Mouse (Mus musculus) cerebellum, adult 9-11 months (tissue): ENCODE results near the gene Usp54.
"Not testable (repeated sequence)": the region's sequence is repeated elsewhere in the genome, so short reads cannot be mapped to it uniquely, and the experiment has no call there.

ENCODE experiments used
- DNase-seq: peaks from one replicate; pipeline ENCODE4 v3.0.0; 2022

The Usp54 gene

GRCm38 (mm10) chr14:20607396-20608126, 33.3 kb downstream of the Usp54 start:
- no peak for DNase-seq

- DNase-seq: no peak
Measured at GRCm38 (mm10) chr14:20601287-20601686, 39.6 kb downstream of the Usp54 start.

GRCm38 (mm10) chr14:20600203-20600602, 40.7 kb downstream of the Usp54 start:
- DNase-seq: no peak

GRCm38 (mm10) chr14:20599542-20599941, 41.3 kb downstream of the Usp54 start:
- DNase-seq: no peak

- peak; percentile 51 for DNase-seq
Measured at GRCm38 (mm10) chr14:20595781-20596180, 45.1 kb downstream of the Usp54 start.

GRCm38 (mm10) chr14:20587458-20587857, 53.4 kb downstream of the Usp54 start:
- DNase-seq: no peak

GRCm38 (mm10) chr14:20578822-20579407, 61.9 kb downstream of the Usp54 start:
- DNase-seq: no peak

GRCm38 (mm10) chr14:20576179-20576578, 64.7 kb downstream of the Usp54 start:
- DNase-seq: peak; percentile 65

GRCm38 (mm10) chr14:20573196-20573595, 67.7 kb downstream of the Usp54 start:
- DNase-seq: not testable (repeated sequence)

GRCm38 (mm10) chr14:20565256-20566021, 75.4 kb downstream of the Usp54 start:
- DNase-seq: no peak

GRCm38 (mm10) chr14:20564692-20565091, 76.2 kb downstream of the Usp54 start:
- DNase-seq: no peak

GRCm38 (mm10) chr14:20561897-20562296, 79.0 kb downstream of the Usp54 start:
- no peak for DNase-seq

GRCm38 (mm10) chr14:20550136-20550535, 90.7 kb downstream of the Usp54 start:
- DNase-seq: no peak

- peak; percentile 79 for DNase-seq
Measured at GRCm38 (mm10) chr14:20546415-20546814, 94.4 kb downstream of the Usp54 start, which contains the start of gene Ppp3cb. TSS of gene Ppp3cb (minus strand) at chr14:20546573.

GRCm38 (mm10) chr14:20545529-20546331, 95.1 kb downstream of the Usp54 start:
- peak; percentile 84 for DNase-seq

GRCm38 (mm10) chr14:20544467-20545411, 96.1 kb downstream of the Usp54 start:
- no peak for DNase-seq

GRCm38 (mm10) chr14:20529643-20530042, 111.2 kb downstream of the Usp54 start:
- DNase-seq: no peak

- DNase-seq: no peak
Measured at GRCm38 (mm10) chr14:20520179-20520578, 120.7 kb downstream of the Usp54 start.

- no peak for DNase-seq
Measured at GRCm38 (mm10) chr14:20508424-20508823, 132.4 kb downstream of the Usp54 start.

- no peak for DNase-seq
Measured at GRCm38 (mm10) chr14:20502966-20503365, 137.9 kb downstream of the Usp54 start.

- DNase-seq: peak; percentile 48
Measured at GRCm38 (mm10) chr14:20499982-20500381, 140.9 kb downstream of the Usp54 start.
